Mouse (Mus musculus) yolk sac, embryonic 10.5 days (tissue): Measurements from ENCODE around the gene Cfap44.

Experiments
- DNase-seq: peaks from one replicate; pipeline ENCODE4 v3.0.0-alpha.2; 2017; ENCODE audit warnings: low spot score

Gene Cfap44

GRCm38 (mm10) chr16:44530829-44531228 is 136.2 kb downstream of the Cfap44 start:
- DNase-seq: peak; percentile 73

- no peak for DNase-seq
These were observed 136.7 kb downstream of the Cfap44 start for GRCm38 (mm10) chr16:44531239-44531797.
